Mouse (Mus musculus): Measurements from ENCODE around the gene Sbf2. TPM values are rescaled to one million over a fixed set of nuclear protein-coding genes. Genes with fewer than 3 reads are reported as not detected.

Gene Sbf2
- polyA plus RNA-seq, 1 experiment from 2014 or later = 32.1 TPM

DNA sequence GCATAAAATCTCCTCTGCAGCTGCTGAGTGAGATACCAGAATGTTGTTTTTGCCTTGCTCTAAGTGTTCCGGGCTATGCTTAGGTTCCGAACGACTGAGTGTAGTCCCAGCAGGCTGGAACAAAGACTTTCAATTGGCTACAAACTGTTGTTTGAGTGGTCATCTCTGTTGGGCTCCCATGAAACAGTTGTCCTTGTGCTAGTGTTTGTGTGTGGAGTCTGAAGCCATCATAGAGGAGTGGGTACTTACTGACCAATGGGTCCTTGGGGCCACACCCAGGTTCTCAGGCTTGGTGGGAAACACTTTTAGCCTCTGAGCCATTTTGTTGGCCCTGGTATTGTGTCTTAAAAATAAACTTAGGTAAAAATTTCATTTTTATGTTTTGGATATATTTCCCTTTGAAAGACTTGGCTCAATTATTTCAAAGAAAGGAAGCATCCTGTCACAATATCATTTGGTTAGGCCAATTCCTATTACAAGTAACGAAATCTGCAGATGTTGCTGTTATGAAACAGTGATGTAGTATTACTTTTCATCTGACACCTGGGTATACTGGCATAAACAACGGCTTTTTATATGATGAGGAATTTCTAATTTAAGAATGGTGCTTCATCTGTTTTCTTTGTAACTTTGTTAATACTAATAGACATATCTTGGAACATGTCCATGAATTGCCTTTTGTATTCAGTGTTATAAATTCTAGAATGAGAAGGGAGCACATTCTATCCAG, 289.2 kb downstream of the Sbf2 start:
- Histone ChIP-seq H3K4me3 (ENCODE audit: low read length) (no peak overlapping the region), H3K4me2 (replicated peaks; ENCODE audit: low read depth, low read length) (no peak overlapping the region), H3K27ac (ENCODE audit: low read length) (no peak overlapping the region), H3K36me3 (ENCODE audit: insufficient read depth, low read length) (peaks cover 47% of the 10 kb centered on the region), H3K4me1 (ENCODE audit: insufficient read depth, low read length) (no peaks in the 10 kb centered on the region), H3K9me3 (ENCODE audit: low read length) (no peaks in the 10 kb centered on the region), H3K27me3 (ENCODE audit: insufficient read depth, low read length) (no peaks in the 10 kb centered on the region), H3K9ac (replicated peaks; ENCODE audit: low read length) (no peak overlapping the region)
- no peak for ATAC-seq (ENCODE audit: low FRiP score, low TSS enrichment)
- WGBS = 95% methylated on average over 5 of the region's 5 CpGs

DNA sequence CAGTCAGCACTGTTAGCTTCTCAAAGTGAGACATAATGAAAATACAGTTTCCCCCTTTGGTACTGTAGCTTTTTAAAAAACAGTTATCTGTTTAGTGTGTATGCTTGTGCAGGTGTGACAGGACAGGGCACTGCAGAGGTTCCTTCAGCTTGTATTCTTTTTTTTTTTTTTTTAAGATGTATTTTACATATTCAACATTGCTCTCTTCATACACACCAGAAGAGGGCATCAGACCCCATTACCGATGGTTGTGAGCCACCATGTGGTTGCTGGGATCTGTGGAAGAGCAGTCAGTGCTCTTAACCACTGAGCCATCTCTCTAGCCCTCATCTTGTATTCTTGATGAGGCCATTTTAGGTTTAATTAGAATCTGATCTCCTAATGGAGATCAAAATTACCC, 289.9 kb downstream of the Sbf2 start:
- no peak overlapping the region for H3K27ac ChIP-seq (ENCODE audit: low read length)
- WGBS = 97% methylated on average over 1 of the region's 1 CpGs
- H3K36me3 ChIP-seq (ENCODE audit: insufficient read depth, low read length) = peaks cover 47% of the 10 kb centered on the region
- no peak overlapping the region for H3K4me3 ChIP-seq (ENCODE audit: low read length)
- ATAC-seq (ENCODE audit: low FRiP score, low TSS enrichment) = no peak
- no peak overlapping the region for H3K9ac ChIP-seq (replicated peaks; ENCODE audit: low read length)
- H3K27me3 ChIP-seq (ENCODE audit: insufficient read depth, low read length) = no peaks in the 10 kb centered on the region
- H3K4me1 ChIP-seq (ENCODE audit: insufficient read depth, low read length) = no peaks in the 10 kb centered on the region
- H3K9me3 ChIP-seq (ENCODE audit: low read length) = no peaks in the 10 kb centered on the region
- no peak overlapping the region for H3K4me2 ChIP-seq (replicated peaks; ENCODE audit: low read depth, low read length)

DNA sequence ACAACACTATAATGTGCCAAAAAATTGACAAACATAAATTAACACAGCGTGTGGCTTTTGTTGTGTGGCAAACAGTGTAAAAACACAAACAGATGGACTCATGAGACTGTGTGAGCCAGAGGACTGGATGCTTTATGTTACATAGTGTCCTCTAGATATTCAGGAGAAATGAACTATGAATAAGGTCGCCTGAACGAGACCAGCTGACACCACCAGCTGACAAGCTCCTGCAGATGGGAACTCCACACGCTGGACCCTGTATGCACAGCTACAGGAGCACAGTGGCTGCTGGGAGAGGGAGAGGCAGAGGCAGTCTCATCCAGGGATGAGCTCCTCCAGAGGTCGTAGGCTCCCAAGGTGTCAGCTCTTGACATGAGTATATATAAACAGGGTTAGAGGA, 293.6 kb downstream of the Sbf2 start:
- no peak overlapping the region for H3K27ac ChIP-seq (ENCODE audit: low read length)
- H3K9me3 ChIP-seq (ENCODE audit: low read length) = no peaks in the 10 kb centered on the region
- H3K36me3 ChIP-seq (ENCODE audit: insufficient read depth, low read length) = peaks cover 25% of the 10 kb centered on the region
- H3K27me3 ChIP-seq (ENCODE audit: insufficient read depth, low read length) = no peaks in the 10 kb centered on the region
- H3K4me2 ChIP-seq (replicated peaks; ENCODE audit: low read depth, low read length) = no peak overlapping the region
- H3K4me3 ChIP-seq (ENCODE audit: low read length) = no peak overlapping the region
- H3K9ac ChIP-seq (replicated peaks; ENCODE audit: low read length) = no peak overlapping the region
- 0 out of 2 replicates have a peak, but pooled peaks cover 3% of the 10 kb centered on the region for H3K4me1 ChIP-seq (ENCODE audit: insufficient read depth, low read length)
- WGBS = 79% methylated on average over 5 of the region's 5 CpGs
- ATAC-seq (ENCODE audit: low FRiP score, low TSS enrichment) = no peak

DNA sequence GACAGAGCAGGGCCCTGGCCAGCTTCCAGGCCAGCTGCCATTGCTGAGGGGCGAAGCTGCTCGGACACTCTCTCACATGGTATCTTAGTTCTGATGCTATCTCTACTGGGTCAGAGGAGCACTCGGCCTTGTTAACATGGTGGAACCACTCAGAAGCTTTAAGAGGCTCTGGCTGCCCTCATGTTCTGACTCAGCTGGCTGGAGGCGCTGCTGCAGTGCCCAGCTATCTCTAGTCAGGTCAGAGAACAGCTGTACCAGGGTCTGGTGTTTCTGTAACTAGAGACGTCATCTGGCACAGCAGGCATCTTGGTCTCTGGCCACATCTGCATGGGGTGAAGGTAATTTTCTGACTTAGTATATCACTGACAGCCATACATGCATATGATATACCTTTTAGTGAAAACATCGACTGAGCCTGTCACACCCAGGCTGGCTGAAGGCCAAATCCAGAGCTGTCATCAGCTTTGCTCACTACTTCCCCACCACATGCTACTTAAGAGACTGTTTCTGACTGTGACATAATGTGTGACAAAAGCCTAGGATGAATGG, 295.7 kb downstream of the Sbf2 start:
- 79% methylated on average over 6 of the region's 6 CpGs for WGBS
- no peak for ATAC-seq (ENCODE audit: low FRiP score, low TSS enrichment)

DNA sequence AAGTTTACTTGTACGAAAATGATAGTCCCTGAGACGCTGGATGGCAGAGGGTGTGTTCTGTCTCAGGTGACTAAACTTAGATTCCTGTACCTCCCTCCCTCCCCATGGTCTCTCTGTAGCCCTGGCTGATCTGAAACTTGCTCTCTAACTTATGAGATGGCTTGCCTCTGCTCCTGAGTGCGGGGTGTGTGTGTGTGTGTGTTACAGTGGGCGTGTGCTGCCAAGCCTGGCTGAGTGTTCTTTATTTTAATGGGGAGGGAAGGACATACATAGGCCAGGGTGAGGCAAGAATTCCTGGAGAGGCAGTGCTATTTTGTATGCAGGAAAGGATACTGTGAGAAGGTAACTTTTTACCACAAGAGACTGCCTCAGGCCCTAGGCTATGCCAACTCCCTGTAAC, 297.3 kb downstream of the Sbf2 start:
- H3K4me3 ChIP-seq (ENCODE audit: low read length) = no peak overlapping the region
- peaks cover 8% of the 10 kb centered on the region; the same call in 1 of the 2 replicates for H3K9me3 ChIP-seq (ENCODE audit: low read length)
- WGBS = 74% methylated on average over 4 of the region's 4 CpGs
- H3K27me3 ChIP-seq (ENCODE audit: insufficient read depth, low read length) = no peaks in the 10 kb centered on the region
- 0 out of 2 replicates have a peak, but pooled peaks cover 3% of the 10 kb centered on the region for H3K4me1 ChIP-seq (ENCODE audit: insufficient read depth, low read length)
- peaks cover 44% of the 10 kb centered on the region for H3K36me3 ChIP-seq (ENCODE audit: insufficient read depth, low read length)
- H3K4me2 ChIP-seq (replicated peaks; ENCODE audit: low read depth, low read length) = no peak overlapping the region
- ATAC-seq (ENCODE audit: low FRiP score, low TSS enrichment) = no peak
- no peak overlapping the region for H3K9ac ChIP-seq (replicated peaks; ENCODE audit: low read length)
- 0 out of 2 replicates have a peak overlapping the region, but pooled peaks have one; percentile 24 for H3K27ac ChIP-seq (ENCODE audit: low read length)

More for the DNA sequence above, 295.7 kb downstream of the Sbf2 start:
- peak overlapping the region; percentile 67 for H3K27ac ChIP-seq (ENCODE audit: low read length)
- H3K27me3 ChIP-seq (ENCODE audit: insufficient read depth, low read length) = no peaks in the 10 kb centered on the region
- H3K9me3 ChIP-seq (ENCODE audit: low read length) = peaks cover 8% of the 10 kb centered on the region; the same call in 1 of the 2 replicates
- H3K9ac ChIP-seq (replicated peaks; ENCODE audit: low read length) = no peak overlapping the region
- H3K4me1 ChIP-seq (ENCODE audit: insufficient read depth, low read length) = 0 out of 2 replicates have a peak, but pooled peaks cover 3% of the 10 kb centered on the region
- peaks cover 35% of the 10 kb centered on the region for H3K36me3 ChIP-seq (ENCODE audit: insufficient read depth, low read length)
- H3K4me3 ChIP-seq (ENCODE audit: low read length) = no peak overlapping the region
- no peak overlapping the region for H3K4me2 ChIP-seq (replicated peaks; ENCODE audit: low read depth, low read length)

DNA sequence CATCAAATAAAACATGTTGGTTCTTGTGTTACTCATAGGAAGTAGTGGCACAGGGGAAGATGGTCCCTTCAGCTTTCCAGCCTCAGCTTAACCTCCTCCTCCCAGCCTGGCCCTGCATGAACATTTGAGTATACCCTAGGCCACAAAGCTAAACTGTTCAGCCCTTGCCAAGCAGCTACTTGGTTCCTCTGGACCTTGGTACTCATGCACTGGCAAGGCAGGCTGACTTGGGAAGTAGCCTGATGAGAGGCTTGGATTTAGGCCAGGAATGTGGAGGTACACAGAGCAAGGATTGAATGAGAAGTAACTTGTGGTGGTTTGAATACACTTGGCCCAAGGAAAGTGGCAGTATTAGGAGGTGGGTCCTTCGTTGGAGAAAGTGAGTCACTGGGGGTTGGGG, 299.4 kb downstream of the Sbf2 start:
- H3K27me3 ChIP-seq (ENCODE audit: insufficient read depth, low read length) = no peaks in the 10 kb centered on the region
- no peak overlapping the region for H3K27ac ChIP-seq (ENCODE audit: low read length)
- 0 out of 2 replicates have a peak, but pooled peaks cover 3% of the 10 kb centered on the region for H3K4me1 ChIP-seq (ENCODE audit: insufficient read depth, low read length)
- H3K36me3 ChIP-seq (ENCODE audit: insufficient read depth, low read length) = peaks cover 51% of the 10 kb centered on the region
- peaks cover 8% of the 10 kb centered on the region; the same call in 1 of the 2 replicates for H3K9me3 ChIP-seq (ENCODE audit: low read length)
- H3K4me3 ChIP-seq (ENCODE audit: low read length) = no peak overlapping the region
- no peak for ATAC-seq (ENCODE audit: low FRiP score, low TSS enrichment)
- 96% methylated on average over 1 of the region's 1 CpGs for WGBS
- no peak overlapping the region for H3K9ac ChIP-seq (replicated peaks; ENCODE audit: low read length)
- H3K4me2 ChIP-seq (replicated peaks; ENCODE audit: low read depth, low read length) = no peak overlapping the region

DNA sequence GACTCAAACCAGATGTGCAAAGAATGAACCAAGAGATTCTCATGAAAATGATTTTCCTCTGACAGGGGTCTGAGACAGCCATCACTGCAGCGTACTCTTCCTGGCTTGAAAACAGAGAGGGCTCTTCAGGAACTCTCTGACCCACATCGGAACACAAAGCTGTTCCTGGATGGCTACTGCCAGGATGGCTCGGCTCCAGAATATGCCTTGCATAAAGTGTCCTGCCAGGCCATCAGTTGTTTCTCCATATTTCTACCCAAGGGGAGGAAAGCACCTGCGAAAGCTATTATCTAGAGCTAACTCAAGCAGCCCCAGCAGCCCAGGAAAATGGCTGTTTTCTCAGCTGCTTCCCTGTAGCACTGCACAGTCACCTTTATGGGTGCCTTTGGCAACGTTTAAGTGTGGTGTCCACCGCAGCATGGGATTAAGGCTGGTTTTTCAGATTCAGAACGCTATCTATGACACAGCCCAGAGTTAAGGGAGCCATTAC, 300.3 kb downstream of the Sbf2 start:
- WGBS = 89% methylated on average over 7 of the region's 7 CpGs

DNA sequence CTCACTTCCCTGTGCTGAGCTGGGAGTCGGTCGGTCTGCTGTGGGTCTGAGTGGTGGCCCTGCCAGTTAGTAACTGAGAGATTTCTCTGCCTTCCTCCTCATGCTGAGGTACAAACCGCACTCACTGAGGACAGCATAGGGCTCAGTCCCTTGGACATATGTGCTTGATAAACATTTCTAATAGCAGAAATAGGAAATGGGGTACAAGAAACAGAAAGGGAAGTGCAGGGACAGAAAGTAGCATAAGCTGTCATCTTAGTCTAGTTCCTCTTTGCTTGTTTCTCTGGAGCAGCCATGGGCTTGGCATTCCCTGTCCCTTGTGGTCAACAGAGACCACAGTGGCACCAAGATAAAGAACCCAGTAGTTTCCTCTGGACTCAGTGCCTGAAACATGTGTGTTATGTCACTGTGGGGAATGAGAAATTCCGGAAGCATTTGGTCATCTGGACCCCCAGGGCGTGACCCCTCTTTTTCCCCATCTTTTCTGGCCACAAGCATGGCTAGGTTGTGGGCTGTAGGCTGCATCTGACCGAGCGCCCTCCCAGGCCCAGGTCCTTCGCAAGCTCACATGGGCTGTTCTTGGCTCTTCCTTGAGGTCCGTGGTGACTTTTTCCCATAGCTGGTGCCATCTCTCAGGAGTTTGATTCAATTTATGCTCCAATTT, 301.2 kb downstream of the Sbf2 start:
- no peaks in the 10 kb centered on the region for H3K4me1 ChIP-seq (ENCODE audit: insufficient read depth, low read length)
- H3K36me3 ChIP-seq (ENCODE audit: insufficient read depth, low read length) = peaks cover 67% of the 10 kb centered on the region
- H3K4me3 ChIP-seq (ENCODE audit: low read length) = no peak overlapping the region
- H3K27ac ChIP-seq (ENCODE audit: low read length) = no peak overlapping the region
- 90% methylated on average over 9 of the region's 9 CpGs for WGBS
- H3K9me3 ChIP-seq (ENCODE audit: low read length) = peaks cover 8% of the 10 kb centered on the region; the same call in 1 of the 2 replicates
- H3K9ac ChIP-seq (replicated peaks; ENCODE audit: low read length) = no peak overlapping the region
- no peak overlapping the region for H3K4me2 ChIP-seq (replicated peaks; ENCODE audit: low read depth, low read length)
- no peak for ATAC-seq (ENCODE audit: low FRiP score, low TSS enrichment)
- no peaks in the 10 kb centered on the region for H3K27me3 ChIP-seq (ENCODE audit: insufficient read depth, low read length)

More for the DNA sequence above, 300.3 kb downstream of the Sbf2 start:
- Histone ChIP-seq H3K4me2 (replicated peaks; ENCODE audit: low read depth, low read length) (no peak overlapping the region), H3K4me1 (ENCODE audit: insufficient read depth, low read length) (0 out of 2 replicates have a peak, but pooled peaks cover 3% of the 10 kb centered on the region), H3K36me3 (ENCODE audit: insufficient read depth, low read length) (peaks cover 58% of the 10 kb centered on the region), H3K27me3 (ENCODE audit: insufficient read depth, low read length) (no peaks in the 10 kb centered on the region), H3K4me3 (ENCODE audit: low read length) (no peak overlapping the region), H3K27ac (ENCODE audit: low read length) (no peak overlapping the region), H3K9ac (replicated peaks; ENCODE audit: low read length) (no peak overlapping the region), H3K9me3 (ENCODE audit: low read length) (peaks cover 8% of the 10 kb centered on the region; the same call in 1 of the 2 replicates)
- no peak for ATAC-seq (ENCODE audit: low FRiP score, low TSS enrichment)

DNA sequence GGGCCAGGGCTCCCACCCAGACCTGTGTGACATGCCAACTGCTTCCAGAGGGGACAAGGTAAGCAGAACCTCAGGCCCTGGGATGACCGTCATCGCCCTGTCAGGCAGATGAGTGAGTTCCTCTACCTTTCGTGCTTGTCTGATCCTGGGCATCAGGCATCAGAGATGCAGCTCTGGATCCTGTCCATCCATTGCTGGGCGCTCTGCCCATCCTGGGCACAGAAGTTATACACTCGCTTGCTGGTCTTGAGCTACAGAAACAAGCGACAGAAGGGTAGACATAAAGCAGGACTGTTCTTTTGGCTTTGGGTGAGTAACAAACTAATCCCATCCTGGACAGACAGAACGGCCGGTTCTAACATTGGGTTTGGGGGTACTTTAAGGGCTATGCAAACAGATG, 305.5 kb downstream of the Sbf2 start:
- no peak overlapping the region for H3K4me3 ChIP-seq (ENCODE audit: low read length)
- WGBS = 94% methylated on average over 8 of the region's 8 CpGs
- ATAC-seq (ENCODE audit: low FRiP score, low TSS enrichment) = no peak
- H3K9me3 ChIP-seq (ENCODE audit: low read length) = no peaks in the 10 kb centered on the region
- H3K4me1 ChIP-seq (ENCODE audit: insufficient read depth, low read length) = no peaks in the 10 kb centered on the region
- H3K4me2 ChIP-seq (replicated peaks; ENCODE audit: low read depth, low read length) = no peak overlapping the region
- H3K36me3 ChIP-seq (ENCODE audit: insufficient read depth, low read length) = peaks cover 43% of the 10 kb centered on the region
- H3K27me3 ChIP-seq (ENCODE audit: insufficient read depth, low read length) = no peaks in the 10 kb centered on the region
- H3K27ac ChIP-seq (ENCODE audit: low read length) = no peak overlapping the region
- H3K9ac ChIP-seq (replicated peaks; ENCODE audit: low read length) = no peak overlapping the region
